Mouse (Mus musculus) testis, postnatal 14 days (tissue): ENCODE measurements around the gene Dusp7.

Experiments used
- DNase-seq: peaks from one replicate; pipeline ENCODE4 v3.0.0; 2021; ENCODE audit warnings: low spot score

Gene Dusp7

GRCm38 (mm10) chr9:106421033-106421864, 52.8 kb downstream of the Dusp7 start:
- no peak for DNase-seq

GRCm38 (mm10) chr9:106421865-106422160, 53.4 kb downstream of the Dusp7 start:
- DNase-seq: peak; percentile 76
